Mouse (Mus musculus): ENCODE data around the gene Lce3b. TPM values are rescaled to one million over a fixed set of nuclear protein-coding genes. Genes with fewer than 3 reads are reported as not detected.

Lce3b gene
- polyA plus RNA-seq, 2 experiments = not detected

- WGBS = 68% methylated on average over 2 of the region's 2 CpGs
- H3K4me3 ChIP-seq (replicated peaks; ENCODE audit: low read length) = no peak overlapping the region
- no peak overlapping the region for H3K4me2 ChIP-seq (replicated peaks; ENCODE audit: low read depth, low read length, severe bottlenecking)
- no peaks in the 10 kb centered on the region for H3K9me3 ChIP-seq (ENCODE audit: control insufficient read depth, low read length)
- H3K27me3 ChIP-seq (ENCODE audit: control insufficient read depth, insufficient read depth, low read length) = no peaks in the 10 kb centered on the region
- H3K9ac ChIP-seq (ENCODE audit: low read depth, low read length, severe bottlenecking) = no peak overlapping the region
- no peak overlapping the region for H3K27ac ChIP-seq (replicated peaks; ENCODE audit: low read depth, low read length)
- H3K4me1 ChIP-seq (ENCODE audit: control insufficient read depth, insufficient read depth, low read length) = no peaks in the 10 kb centered on the region
- H3K36me3 ChIP-seq (ENCODE audit: control insufficient read depth, insufficient read depth, low read length) = no peaks in the 10 kb centered on the region
- ATAC-seq (ENCODE audit: low FRiP score, low read depth) (no peak), DNase-seq (ENCODE audit: low spot score) (no peak)
- TF ChIP-seq POLR2A (IDR thresholded peaks at IDR 0.05; ENCODE audit: borderline replicate concordance, extremely low read depth, insufficient read depth, insufficient read length) = no peak
Observed at GRCm38 (mm10) chr3:92978484-92978883, 45.7 kb downstream of the Lce3b start.

Other genes with a start within 250 kb of the Lce3b start
- not detected in 2 replicates for gene Lce1d, start 245.8 kb upstream of the Lce3b start, polyA plus RNA-seq (2012; rRNA removed)
- gene Lce1d, start 245.8 kb upstream of the Lce3b start, polyA plus RNA-seq (2014; fragmentation: Nextera tagmentation; extraction: Ambion mirVana) = not detected in 2 replicates
- not detected in 2 replicates for gene Lce1e, start 223.9 kb upstream of the Lce3b start, polyA plus RNA-seq (2012; rRNA removed)
- gene Lce1e, start 223.9 kb upstream of the Lce3b start, polyA plus RNA-seq (2014; fragmentation: Nextera tagmentation; extraction: Ambion mirVana) = not detected in 2 replicates
- not detected in 2 replicates for gene Lce1f, start 212.6 kb upstream of the Lce3b start, polyA plus RNA-seq (2012; rRNA removed)
- not detected in 2 replicates for gene Lce1f, start 212.6 kb upstream of the Lce3b start, polyA plus RNA-seq (2014; fragmentation: Nextera tagmentation; extraction: Ambion mirVana)
- not detected in 2 replicates for gene Gm38119, start 193.9 kb upstream of the Lce3b start, polyA plus RNA-seq (2012; rRNA removed)
- gene Gm38119, start 193.9 kb upstream of the Lce3b start, polyA plus RNA-seq (2014; fragmentation: Nextera tagmentation; extraction: Ambion mirVana) = not detected in 2 replicates
- gene Lce1g, start 180.6 kb upstream of the Lce3b start, polyA plus RNA-seq (2012; rRNA removed) = not detected in 2 replicates
- not detected in 2 replicates for gene Lce1g, start 180.6 kb upstream of the Lce3b start, polyA plus RNA-seq (2014; fragmentation: Nextera tagmentation; extraction: Ambion mirVana)
- gene Lce1h, start 167.9 kb upstream of the Lce3b start, polyA plus RNA-seq (2012; rRNA removed) = not detected in 2 replicates
- not detected in 2 replicates for gene Lce1h, start 167.9 kb upstream of the Lce3b start, polyA plus RNA-seq (2014; fragmentation: Nextera tagmentation; extraction: Ambion mirVana)
- not detected in 2 replicates for gene Lce1i, start 154.1 kb upstream of the Lce3b start, polyA plus RNA-seq (2012; rRNA removed)
- not detected in 2 replicates for gene Lce1i, start 154.1 kb upstream of the Lce3b start, polyA plus RNA-seq (2014; fragmentation: Nextera tagmentation; extraction: Ambion mirVana)
- gene Lce1j, start 142.5 kb upstream of the Lce3b start, polyA plus RNA-seq (2012; rRNA removed) = not detected in 2 replicates
- not detected in 2 replicates for gene Lce1j, start 142.5 kb upstream of the Lce3b start, polyA plus RNA-seq (2014; fragmentation: Nextera tagmentation; extraction: Ambion mirVana)
- gene Lce1k, start 125.1 kb upstream of the Lce3b start, polyA plus RNA-seq (2012; rRNA removed) = not detected in 2 replicates
- not detected in 2 replicates for gene Lce1k, start 125.1 kb upstream of the Lce3b start, polyA plus RNA-seq (2014; fragmentation: Nextera tagmentation; extraction: Ambion mirVana)
- 0.03 TPM in 1 of 2 replicates, not detected in the other for gene Kprp, start 105.7 kb upstream of the Lce3b start, polyA plus RNA-seq (2012; rRNA removed)
- gene Kprp, start 105.7 kb upstream of the Lce3b start, polyA plus RNA-seq (2014; fragmentation: Nextera tagmentation; extraction: Ambion mirVana) = not detected in 2 replicates
- not detected in 2 replicates for gene Lce1l, start 81.7 kb upstream of the Lce3b start, polyA plus RNA-seq (2012; rRNA removed)
- not detected in 2 replicates for gene Lce1l, start 81.7 kb upstream of the Lce3b start, polyA plus RNA-seq (2014; fragmentation: Nextera tagmentation; extraction: Ambion mirVana)
- gene 2310050C09Rik, start 62.8 kb upstream of the Lce3b start, polyA plus RNA-seq (2012; rRNA removed) = 0.05 and 0.06 TPM in 2 replicates
- not detected in 2 replicates for gene 2310050C09Rik, start 62.8 kb upstream of the Lce3b start, polyA plus RNA-seq (2014; fragmentation: Nextera tagmentation; extraction: Ambion mirVana)
- gene Lce3a, start 6.7 kb upstream of the Lce3b start, polyA plus RNA-seq (2012; rRNA removed) = not detected in 2 replicates
- not detected in 2 replicates for gene Lce3a, start 6.7 kb upstream of the Lce3b start, polyA plus RNA-seq (2014; fragmentation: Nextera tagmentation; extraction: Ambion mirVana)
- 0.20 TPM in 1 of 2 replicates, not detected in the other for gene Lce3c, start 11.5 kb downstream of the Lce3b start, polyA plus RNA-seq (2012; rRNA removed)
- not detected in 2 replicates for gene Lce3c, start 11.5 kb downstream of the Lce3b start, polyA plus RNA-seq (2014; fragmentation: Nextera tagmentation; extraction: Ambion mirVana)
- gene Lce3d, start 24.4 kb downstream of the Lce3b start, polyA plus RNA-seq (2012; rRNA removed) = not detected in 2 replicates
- gene Lce3d, start 24.4 kb downstream of the Lce3b start, polyA plus RNA-seq (2014; fragmentation: Nextera tagmentation; extraction: Ambion mirVana) = not detected in 2 replicates
- gene Lce3e, start 34.1 kb downstream of the Lce3b start, polyA plus RNA-seq (2012; rRNA removed) = not detected in 2 replicates
- gene Lce3e, start 34.1 kb downstream of the Lce3b start, polyA plus RNA-seq (2014; fragmentation: Nextera tagmentation; extraction: Ambion mirVana) = not detected in 2 replicates
- gene Lce3f, start 59.2 kb downstream of the Lce3b start, polyA plus RNA-seq (2012; rRNA removed) = not detected in 2 replicates
- gene Lce3f, start 59.2 kb downstream of the Lce3b start, polyA plus RNA-seq (2014; fragmentation: Nextera tagmentation; extraction: Ambion mirVana) = 1.6 TPM in 1 of 2 replicates, not detected in the other
- gene Crct1, start 82.7 kb downstream of the Lce3b start, polyA plus RNA-seq (2012; rRNA removed) = 1.4 and 1.5 TPM in 2 replicates
- 1.3 and 2.7 TPM in 2 replicates for gene Crct1, start 82.7 kb downstream of the Lce3b start, polyA plus RNA-seq (2014; fragmentation: Nextera tagmentation; extraction: Ambion mirVana)
- gene Lce1m, start 86.1 kb downstream of the Lce3b start, polyA plus RNA-seq (2012; rRNA removed) = 0.08 TPM in 1 of 2 replicates, not detected in the other
- gene Lce1m, start 86.1 kb downstream of the Lce3b start, polyA plus RNA-seq (2014; fragmentation: Nextera tagmentation; extraction: Ambion mirVana) = not detected in 2 replicates
- not detected in 2 replicates for gene Gm4858, start 135.8 kb downstream of the Lce3b start, polyA plus RNA-seq (2012; rRNA removed)
- gene Gm4858, start 135.8 kb downstream of the Lce3b start, polyA plus RNA-seq (2014; fragmentation: Nextera tagmentation; extraction: Ambion mirVana) = not detected in 2 replicates
- 0.14 and 0.55 TPM in 2 replicates for gene Crnn, start 211.8 kb downstream of the Lce3b start, polyA plus RNA-seq (2012; rRNA removed)
- gene Crnn, start 211.8 kb downstream of the Lce3b start, polyA plus RNA-seq (2014; fragmentation: Nextera tagmentation; extraction: Ambion mirVana) = 0.19 and 0.51 TPM in 2 replicates

Measured in limb, embryonic 14.5 days (tissue).